Mouse (Mus musculus): ENCODE results near the gene Parp16.
A peak's percentile ranks its signal among the peaks of the same experiment; 100 is the strongest.

Parp16 gene

GRCm38 (mm10) chr9:65195053-65195452, at the start of gene Parp16:
Gene Parp16, plus strand, starts transcription at chr9:65195353.
- DNase-seq (ENCODE audit: low read depth) = no peak

GRCm38 (mm10) chr9:65146001-65146400, 49.2 kb upstream of the Parp16 start:
- no peak for DNase-seq (ENCODE audit: low read depth)

GRCm38 (mm10) chr9:65148507-65148906, 46.6 kb upstream of the Parp16 start:
- no peak for DNase-seq (ENCODE audit: low read depth)

GRCm38 (mm10) chr9:65152711-65153330, 42.3 kb upstream of the Parp16 start:
- DNase-seq (ENCODE audit: low read depth) = no peak

GRCm38 (mm10) chr9:65153331-65153711, 41.8 kb upstream of the Parp16 start:
- DNase-seq (ENCODE audit: low read depth) = no peak

- no peak for DNase-seq (ENCODE audit: low read depth)
Measured at GRCm38 (mm10) chr9:65154692-65155455, 40.3 kb upstream of the Parp16 start.

GRCm38 (mm10) chr9:65156604-65157003, 38.5 kb upstream of the Parp16 start:
- DNase-seq (ENCODE audit: low read depth) = no peak

- DNase-seq (ENCODE audit: low read depth) = no peak
Measured at GRCm38 (mm10) chr9:65157631-65158030, 37.5 kb upstream of the Parp16 start.

- no peak for DNase-seq (ENCODE audit: low read depth)
Measured at GRCm38 (mm10) chr9:65161188-65161587, 34.0 kb upstream of the Parp16 start.

GRCm38 (mm10) chr9:65161881-65162280, 33.3 kb upstream of the Parp16 start:
- no peak for DNase-seq (ENCODE audit: low read depth)

GRCm38 (mm10) chr9:65162711-65163639, 32.2 kb upstream of the Parp16 start:
- no peak for DNase-seq (ENCODE audit: low read depth)

GRCm38 (mm10) chr9:65164870-65165269, 30.3 kb upstream of the Parp16 start:
- peak; percentile 70 for DNase-seq (ENCODE audit: low read depth)

- DNase-seq (ENCODE audit: low read depth) = no peak
Measured at GRCm38 (mm10) chr9:65166386-65166785, 28.8 kb upstream of the Parp16 start.

- DNase-seq (ENCODE audit: low read depth) = no peak
Measured at GRCm38 (mm10) chr9:65168534-65168933, 26.6 kb upstream of the Parp16 start.

GRCm38 (mm10) chr9:65168952-65169351, 26.2 kb upstream of the Parp16 start:
- no peak for DNase-seq (ENCODE audit: low read depth)

GRCm38 (mm10) chr9:65172654-65173053, 22.5 kb upstream of the Parp16 start:
- DNase-seq (ENCODE audit: low read depth) = no peak

- DNase-seq (ENCODE audit: low read depth) = no peak
Measured at GRCm38 (mm10) chr9:65175234-65175938, 19.8 kb upstream of the Parp16 start.

GRCm38 (mm10) chr9:65175939-65176871, 18.9 kb upstream of the Parp16 start:
- no peak for DNase-seq (ENCODE audit: low read depth)

GRCm38 (mm10) chr9:65177497-65177896, 17.7 kb upstream of the Parp16 start:
- no peak for DNase-seq (ENCODE audit: low read depth)

- DNase-seq (ENCODE audit: low read depth) = no peak
Measured at GRCm38 (mm10) chr9:65177912-65178311, 17.2 kb upstream of the Parp16 start.

All from 416B (cell line).